Mouse (Mus musculus) ZHBTc4 (cell line): ENCODE results near the gene Slc30a9.
A peak's percentile ranks its signal among the peaks of the same experiment; 100 is the strongest.

Experiments
- DNase-seq: peaks from one replicate; pipeline ENCODE4 v3.0.0-alpha.2; 2011; ENCODE audit warnings: low read depth, low spot score

Gene Slc30a9

GRCm38 (mm10) chr5:67306698-67307521 is at the start of gene Slc30a9:
Slc30a9 (plus strand) TSS chr5:67306955.
- DNase-seq = peak; percentile 95

GRCm38 (mm10) chr5:67258473-67258872 is 48.3 kb upstream of the Slc30a9 start:
- no peak for DNase-seq

- no peak for DNase-seq
Measured at GRCm38 (mm10) chr5:67260159-67260530, 46.6 kb upstream of the Slc30a9 start.

- DNase-seq = peak; percentile 98
Measured at GRCm38 (mm10) chr5:67260531-67261371, 46.0 kb upstream of the Slc30a9 start, which contains the start of gene Tmem33. Tmem33 (plus strand) TSS chr5:67260565.

- no peak for DNase-seq
Measured at GRCm38 (mm10) chr5:67262964-67263363, 43.8 kb upstream of the Slc30a9 start.

- peak; percentile 68 for DNase-seq
Measured at GRCm38 (mm10) chr5:67266106-67266505, 40.6 kb upstream of the Slc30a9 start.

GRCm38 (mm10) chr5:67269309-67269708 is 37.4 kb upstream of the Slc30a9 start:
- peak; percentile 77 for DNase-seq

GRCm38 (mm10) chr5:67279407-67279806 is 27.3 kb upstream of the Slc30a9 start:
- no peak for DNase-seq

- no peak for DNase-seq
Measured at GRCm38 (mm10) chr5:67279840-67280239, 26.9 kb upstream of the Slc30a9 start.

GRCm38 (mm10) chr5:67280400-67280799 is 26.4 kb upstream of the Slc30a9 start:
- DNase-seq = no peak

- no peak for DNase-seq
Measured at GRCm38 (mm10) chr5:67295029-67295428, 11.7 kb upstream of the Slc30a9 start.

GRCm38 (mm10) chr5:67295682-67296081 is 11.1 kb upstream of the Slc30a9 start:
- DNase-seq = no peak

- DNase-seq = no peak
Measured at GRCm38 (mm10) chr5:67296171-67296570, 10.6 kb upstream of the Slc30a9 start.

- DNase-seq = no peak
Measured at GRCm38 (mm10) chr5:67297026-67297813, 9.5 kb upstream of the Slc30a9 start.

GRCm38 (mm10) chr5:67299847-67300412 is 6.8 kb upstream of the Slc30a9 start:
- no peak for DNase-seq

GRCm38 (mm10) chr5:67300926-67301597 is 5.7 kb upstream of the Slc30a9 start:
- no peak for DNase-seq

GRCm38 (mm10) chr5:67301722-67302331 is 4.9 kb upstream of the Slc30a9 start:
- DNase-seq = peak; percentile 34

GRCm38 (mm10) chr5:67303816-67304215 is 2.9 kb upstream of the Slc30a9 start:
- no peak for DNase-seq

- DNase-seq = no peak
Measured at GRCm38 (mm10) chr5:67307659-67308222, 986 bp downstream of the Slc30a9 start.
